In the genomic region with DNA sequence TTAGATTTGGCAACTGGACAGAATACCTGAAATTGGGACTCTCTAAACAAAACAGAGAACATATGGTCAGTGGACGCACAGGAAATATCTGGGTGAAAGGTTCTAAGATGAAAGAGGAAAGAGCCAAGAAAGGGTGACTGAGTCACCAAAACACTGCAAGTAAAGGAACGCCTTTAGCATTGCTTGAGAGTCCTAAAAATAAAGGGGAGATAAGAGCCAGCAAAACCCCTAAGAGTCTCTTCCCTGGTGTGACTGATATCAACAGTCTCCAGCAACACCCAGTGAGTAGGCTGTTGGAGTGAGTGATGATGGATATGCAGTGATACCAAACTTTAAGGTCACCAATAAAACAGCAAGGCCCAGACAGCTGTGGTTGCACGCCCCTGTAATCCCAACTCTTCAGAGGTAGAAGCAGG, we compare ENCODE assay signal across 14 mouse cellular contexts. TPM values are rescaled to one million over a fixed set of nuclear protein-coding genes. Genes with fewer than 3 reads are reported as not detected.
DNase-seq lines count a peak whose midpoint lies in the region; ATAC-seq lines count a peak whose summit lies in the region.
"Had no signal": no experiment of that assay in that cellular context is flagged by ENCODE, and none has a peak within 500 bp of the region (broad histone marks: within the 10 kb centered on the region; RNA-seq: fewer than 3 reads in every experiment).

No protein-coding gene starts in this region.

- H3K4me3 ChIP-seq in heart, embryonic 13.5 days = no peak overlapping the region
- no peak overlapping the region for H3K4me3 ChIP-seq in liver, embryonic 15.5 days (replicated peaks)
- H3K4me3 ChIP-seq: hindbrain, embryonic 15.5 days; lung, embryonic 15.5 days; midbrain, embryonic 13.5 days; neural tube, embryonic 13.5 days had no signal

- ATAC-seq in heart, embryonic 13.5 days (ENCODE audit: extremely low read depth, insufficient number of reproducible peaks, low FRiP score, low TSS enrichment) = peak; percentile 61
- peak; percentile 99 for ATAC-seq in liver, embryonic 15.5 days (ENCODE audit: insufficient read depth)
- ATAC-seq: midbrain, embryonic 13.5 days had no signal

- H3K9me3 ChIP-seq in heart, embryonic 13.5 days = no peaks in the 10 kb centered on the region
- no peaks in the 10 kb centered on the region for H3K9me3 ChIP-seq in liver, embryonic 15.5 days (replicated peaks)
- H3K9me3 ChIP-seq: hindbrain, embryonic 15.5 days; lung, embryonic 15.5 days; midbrain, embryonic 13.5 days; neural tube, embryonic 13.5 days had no signal

- peaks cover 13% of the 10 kb centered on the region for H3K4me1 ChIP-seq in heart, embryonic 13.5 days
- H3K4me1 ChIP-seq in liver, embryonic 15.5 days (replicated peaks) = peaks cover 22% of the 10 kb centered on the region
- H3K4me1 ChIP-seq: hindbrain, embryonic 15.5 days; lung, embryonic 15.5 days; midbrain, embryonic 13.5 days; neural tube, embryonic 13.5 days had no signal

- intact Hi-C loops in heart, postnatal 36 days (cut with DNase I) = no loop called here
- intact Hi-C loops in gastrocnemius, postnatal 14 days (cut with DNase I; ENCODE audit: low total_unique reads) = no loop called here
- intact Hi-C loops in left cerebral cortex, postnatal 4 days (cut with DNase I) = no loop called here

- DNase-seq in heart, adult 18-20 months = peak; percentile 16 to 20
- DNase-seq in heart, postnatal 36 days = no peak
- peak; percentile 47 for DNase-seq in cerebellum, adult 11 months
- DNase-seq in gastrocnemius, postnatal 14 days = no peak
- DNase-seq in left cerebral cortex, postnatal 4 days = no peak
- no peak for DNase-seq in urinary bladder, postnatal 36 days (ENCODE audit: low spot score in 2 of 2)
- DNase-seq: kidney, postnatal 36 days; right cerebral cortex, adult 18-20 months had no signal

- no peaks in the 10 kb centered on the region for H3K36me3 ChIP-seq in heart, embryonic 13.5 days
- H3K36me3 ChIP-seq in liver, embryonic 15.5 days (replicated peaks) = no peaks in the 10 kb centered on the region
- H3K36me3 ChIP-seq: hindbrain, embryonic 15.5 days; lung, embryonic 15.5 days; midbrain, embryonic 13.5 days; neural tube, embryonic 13.5 days had no signal

- H3K4me2 ChIP-seq in heart, embryonic 13.5 days = peak overlapping the region; percentile 18; the same call in 1 of the 2 replicates
- H3K4me2 ChIP-seq in liver, embryonic 15.5 days = peak overlapping the region; percentile 45
- H3K4me2 ChIP-seq: hindbrain, embryonic 15.5 days; lung, embryonic 15.5 days; midbrain, embryonic 13.5 days; neural tube, embryonic 13.5 days had no signal

- H3K9ac ChIP-seq in heart, embryonic 13.5 days = no peak overlapping the region
- no peak overlapping the region for H3K9ac ChIP-seq in liver, embryonic 15.5 days
- H3K9ac ChIP-seq: hindbrain, embryonic 15.5 days; lung, embryonic 15.5 days; midbrain, embryonic 13.5 days; neural tube, embryonic 13.5 days had no signal

- H3K27ac ChIP-seq in heart, embryonic 13.5 days (replicated peaks) = peak overlapping the region; percentile 78
- H3K27ac ChIP-seq in liver, embryonic 15.5 days (replicated peaks) = peak overlapping the region; percentile 84
- H3K27ac ChIP-seq: hindbrain, embryonic 15.5 days; lung, embryonic 15.5 days; midbrain, embryonic 13.5 days; neural tube, embryonic 13.5 days had no signal

- no peaks in the 10 kb centered on the region for H3K27me3 ChIP-seq in heart, embryonic 13.5 days (replicated peaks)
- no peaks in the 10 kb centered on the region for H3K27me3 ChIP-seq in liver, embryonic 15.5 days
- H3K27me3 ChIP-seq: hindbrain, embryonic 15.5 days; lung, embryonic 15.5 days; midbrain, embryonic 13.5 days; neural tube, embryonic 13.5 days had no signal

- whole genome bisulfite sequencing in heart, embryonic 13.5 days = 12% methylated on average over 3 of the region's 3 CpGs
- 11% methylated on average over 3 of the region's 3 CpGs for WGBS in liver, embryonic 15.5 days (ENCODE audit: insufficient replicate concordance)

RNA-seq across cellular contexts. Expression of a gene that starts 32.4 kb away (rescaled TPM):
- 10 to 100 TPM; 66.6 to 73.2 TPM for total RNA-seq in heart, adult 18-20 months (2021)
- total RNA-seq in heart, postnatal 36 days (2021) = 10 to 100 TPM; 80.3 to 83.6 TPM
- 63.6 and 73.2 TPM in 2 replicates for polyA plus RNA-seq in heart, embryonic 13.5 days (2015; fragmentation: Nextera tagmentation; extraction: Ambion mirVana)
- polyA plus RNA-seq in liver, embryonic 15.5 days (2015; fragmentation: Nextera tagmentation; extraction: Ambion mirVana) = 26.5 and 26.7 TPM in 2 replicates
- 10 to 100 TPM; 12.6 to 13.7 TPM for total RNA-seq in gastrocnemius, postnatal 14 days (2021)
- 100 to 1,000 TPM; 194 to 203 TPM for total RNA-seq in left cerebral cortex, postnatal 4 days (2021)

Comparison
In these comparisons a context has a peak if more than half of its experiments do, and no peak if none do; other contexts are left out.
1. DNase-seq: peak in heart, adult 18-20 months (2 of 2) and cerebellum, adult 11 months (single experiment); none in heart, postnatal 36 days (0 of 2), gastrocnemius, postnatal 14 days (single experiment), left cerebral cortex, postnatal 4 days (single experiment) and urinary bladder, postnatal 36 days (0 of 2).
2. RNA of a gene that starts 32.4 kb away (total RNA-seq): 194 to 203 TPM in left cerebral cortex, postnatal 4 days, 80.3 to 83.6 TPM in heart, postnatal 36 days and 66.6 to 73.2 TPM in heart, adult 18-20 months; 12.6 to 13.7 TPM in gastrocnemius, postnatal 14 days; every median in the first group is over 4 times any median in the second.